Mouse (Mus musculus): ENCODE data around the gene Cdiptos.

The Cdiptos gene

GRCm38 (mm10) chr7:126975893-126975949 is 177 bp downstream of the Cdiptos start, which contains the start of gene Cdipt:
TSS of gene Cdipt (plus strand) at chr7:126975914.
- no peak for DNase-seq (ENCODE audit: low read depth, low spot score)

DNA sequence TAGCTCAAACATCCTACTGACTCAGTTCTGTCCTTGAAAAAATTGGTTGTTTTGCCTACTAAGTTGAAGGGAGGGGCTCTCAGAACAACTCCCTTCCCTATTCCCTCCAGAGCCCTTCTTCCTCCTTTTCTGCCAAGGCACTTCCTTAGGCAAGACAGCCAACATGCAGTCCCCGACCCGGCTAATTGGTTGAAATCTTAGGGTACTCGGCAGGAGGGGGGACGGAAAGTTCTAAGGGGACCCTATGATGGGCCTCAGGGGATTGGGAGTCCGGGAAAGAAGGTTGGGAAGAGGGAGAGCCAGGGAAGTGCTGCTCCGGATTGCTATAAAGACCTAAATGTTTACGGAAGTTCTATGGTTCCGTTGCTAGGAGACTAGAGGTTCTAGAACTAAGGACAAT is 405 bp downstream of the Cdiptos start:
- DNase-seq (ENCODE audit: low read depth, low spot score): no peak

- DNase-seq (ENCODE audit: low read depth, low spot score): no peak
Measured at GRCm38 (mm10) chr7:126967361-126967760, 8.5 kb downstream of the Cdiptos start.

DNA sequence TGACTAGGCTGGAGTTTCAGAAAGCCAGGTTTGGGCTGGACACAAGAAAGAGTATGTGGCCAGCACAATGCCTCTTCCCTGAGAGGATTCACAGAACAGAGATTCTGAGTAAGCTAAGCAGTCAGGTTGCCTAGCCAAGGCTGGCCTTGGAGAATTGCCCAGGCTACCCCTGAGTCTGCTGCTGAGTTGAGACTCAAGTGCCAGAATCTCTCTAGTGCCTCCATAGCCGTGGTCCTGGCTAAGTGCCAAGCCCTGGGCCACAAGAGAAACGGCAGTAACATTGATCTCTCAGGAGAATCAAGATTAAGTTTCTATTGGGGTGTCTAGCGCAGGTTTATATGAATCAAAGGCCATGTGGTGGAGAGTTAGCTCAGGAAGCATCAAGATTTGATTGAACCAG is 10.3 kb downstream of the Cdiptos start:
- DNase-seq (ENCODE audit: low read depth, low spot score): no peak

DNA sequence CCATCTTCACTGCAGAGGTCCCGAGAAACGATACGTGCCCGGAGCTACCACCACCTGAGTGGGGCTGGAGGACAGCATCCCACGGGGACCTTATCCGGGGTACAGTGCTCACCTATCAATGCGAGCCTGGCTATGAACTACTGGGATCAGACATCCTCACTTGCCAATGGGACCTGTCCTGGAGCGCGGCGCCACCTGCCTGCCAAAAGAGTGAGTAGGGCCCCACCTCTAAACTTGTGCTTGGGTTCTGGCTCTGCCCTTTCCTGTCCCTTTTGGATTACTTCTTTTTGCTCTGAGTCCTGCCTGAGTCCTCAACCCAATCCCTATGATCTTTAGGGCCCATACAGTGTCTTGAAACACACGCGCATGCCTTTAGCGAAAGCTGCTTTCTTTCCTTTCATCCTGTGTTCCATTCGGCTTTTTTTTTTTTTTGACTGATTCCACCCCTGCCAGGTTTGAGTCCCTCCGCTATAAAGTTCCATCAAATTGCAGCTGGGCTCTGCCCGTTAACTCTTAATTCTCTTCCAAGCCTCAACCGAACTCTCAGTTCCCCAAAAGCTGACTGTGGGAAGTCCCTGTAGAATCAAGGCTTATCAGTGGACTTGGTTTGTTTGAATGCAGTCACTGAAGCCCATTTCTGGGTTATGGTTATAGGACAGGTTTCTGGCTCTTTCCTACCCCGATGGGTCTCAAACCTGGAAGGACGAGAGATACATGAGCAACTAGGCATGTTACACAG is 12.2 kb downstream of the Cdiptos start:
- peak; percentile 62 for DNase-seq (ENCODE audit: low read depth, low spot score)

DNA sequence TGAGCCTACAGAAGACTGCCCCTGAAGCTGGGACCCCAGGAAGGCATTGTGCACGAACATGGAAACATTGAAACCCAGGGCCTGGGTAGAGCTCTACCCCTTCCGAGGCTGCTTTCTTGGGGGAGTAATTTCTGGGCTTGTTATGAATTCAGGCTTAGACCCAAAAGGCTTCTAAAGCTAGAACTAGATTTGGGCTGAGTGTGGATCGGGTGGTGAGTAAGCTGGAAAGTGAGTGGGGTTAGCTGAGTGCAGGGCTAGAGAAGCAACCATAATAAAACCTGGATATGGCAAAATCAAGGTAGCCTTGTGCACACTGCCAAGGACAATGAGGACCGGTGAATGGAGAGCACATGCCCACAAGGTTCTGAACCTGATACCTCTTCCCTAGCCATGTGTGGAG is 13.9 kb downstream of the Cdiptos start:
- DNase-seq (ENCODE audit: low read depth, low spot score): no peak

- no peak for DNase-seq (ENCODE audit: low read depth, low spot score)
Measured at GRCm38 (mm10) chr7:126961095-126961494, 14.8 kb downstream of the Cdiptos start.

DNA sequence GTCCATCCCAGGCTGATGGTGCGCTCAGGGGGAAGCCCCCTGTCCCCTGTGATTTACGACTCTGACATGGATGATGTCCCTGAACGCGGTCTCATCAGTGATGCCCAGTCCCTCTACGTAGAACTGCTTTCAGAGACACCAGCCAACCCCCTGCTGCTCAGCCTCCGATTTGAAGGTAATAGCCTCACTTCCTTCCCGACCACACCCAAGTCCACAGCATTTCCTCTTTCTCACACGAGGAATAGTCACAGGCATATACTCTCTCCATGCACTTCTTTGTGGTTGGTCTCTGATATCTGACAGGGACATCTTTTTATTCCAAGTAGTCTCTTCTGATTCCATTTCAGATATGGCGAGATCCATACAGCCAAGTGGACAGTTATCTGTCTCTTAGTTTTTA is 16.1 kb downstream of the Cdiptos start:
- DNase-seq (ENCODE audit: low read depth, low spot score): peak; percentile 16

GRCm38 (mm10) chr7:126955125-126955524 is 20.8 kb downstream of the Cdiptos start:
- DNase-seq (ENCODE audit: low read depth, low spot score): no peak

DNA sequence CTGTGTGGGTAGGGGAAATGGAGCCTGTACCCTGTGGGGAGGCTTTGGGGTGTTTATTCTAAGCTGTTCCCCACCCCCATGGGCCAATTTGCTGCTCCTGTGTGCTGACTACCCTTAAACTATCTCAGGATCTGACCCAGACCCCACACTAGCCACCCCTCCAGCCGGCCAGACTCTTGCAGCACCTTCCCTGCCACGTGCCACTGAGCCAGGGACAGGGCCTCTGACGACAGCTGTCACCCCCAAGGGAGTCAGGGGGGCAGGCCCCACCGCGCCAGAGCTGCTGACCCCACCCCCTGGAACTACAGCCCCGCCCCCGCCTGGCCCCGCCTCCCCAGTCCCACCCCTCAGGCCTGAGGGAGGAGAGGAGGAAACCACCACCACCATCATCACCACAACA is 23.3 kb downstream of the Cdiptos start:
- peak; percentile 16 for DNase-seq (ENCODE audit: low read depth, low spot score)

DNA sequence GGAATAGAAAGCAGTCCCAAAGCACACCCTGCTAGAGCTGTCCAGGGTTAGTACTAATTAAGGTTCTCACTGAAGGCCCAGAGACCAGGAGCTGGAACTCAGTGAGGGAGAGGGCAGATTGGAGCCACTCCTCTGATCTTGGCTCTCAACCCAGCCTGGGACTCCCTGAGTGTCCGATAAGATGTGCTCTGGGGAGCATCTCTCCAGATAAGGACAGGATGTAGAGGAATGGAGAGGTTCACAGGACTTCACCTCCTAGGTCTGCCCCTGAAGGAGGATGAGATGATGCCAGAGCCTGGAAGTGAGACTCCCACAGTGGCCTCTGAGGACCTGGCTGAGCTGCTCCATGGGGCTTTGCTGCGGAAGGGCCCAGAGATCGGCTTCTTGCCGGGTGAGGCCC is 24.2 kb downstream of the Cdiptos start:
- no peak for DNase-seq (ENCODE audit: low read depth, low spot score)

- DNase-seq (ENCODE audit: low read depth, low spot score): no peak
Measured at GRCm38 (mm10) chr7:126950647-126951615, 25.0 kb downstream of the Cdiptos start.

DNA sequence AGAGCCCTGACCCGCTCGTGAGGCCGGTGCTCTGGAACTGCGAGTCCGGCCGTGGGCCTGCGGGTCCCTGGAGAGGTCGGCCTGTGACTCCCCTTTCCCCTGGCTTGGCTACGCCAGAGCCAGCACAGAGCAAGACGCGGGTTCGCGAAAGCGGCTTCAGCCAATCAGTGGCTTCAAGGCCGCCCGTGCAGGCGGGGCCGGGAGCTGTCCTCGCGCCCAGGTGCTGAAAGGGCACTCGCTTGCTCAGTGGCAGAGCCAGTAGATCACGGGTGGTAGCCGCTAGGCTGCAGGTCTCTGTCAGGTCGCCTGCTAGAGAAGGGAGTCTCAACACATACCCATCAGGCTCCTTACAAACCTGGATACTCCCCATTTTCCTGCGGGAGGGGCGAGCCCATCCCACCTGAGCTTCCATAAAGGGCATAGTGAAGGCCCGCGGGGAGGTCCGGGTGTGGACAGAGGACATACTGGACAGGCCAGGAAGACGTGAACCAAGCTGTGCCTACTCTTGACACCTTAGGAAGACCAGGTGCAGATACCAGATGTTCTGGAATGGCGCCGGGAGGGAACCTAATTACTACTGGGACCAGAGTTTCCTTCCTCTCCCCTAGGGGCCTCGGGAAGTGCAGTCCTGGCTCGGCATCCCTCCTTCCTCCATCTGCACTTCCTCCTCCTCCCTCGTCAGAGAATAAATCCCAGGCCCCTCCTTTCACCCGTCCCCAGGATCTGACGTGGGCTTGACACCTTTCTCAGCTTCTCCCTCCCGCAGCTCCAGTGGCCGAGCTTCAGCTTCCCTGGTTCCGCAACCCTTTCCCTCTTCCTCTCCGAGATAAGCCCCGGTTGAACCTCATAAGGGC is 25.9 kb downstream of the Cdiptos start, which contains the start of gene Sez6l2:
TSS of gene Sez6l2 (plus strand) at position 771 of the 854 bp plus-strand sequence.
- peak; percentile 91 for DNase-seq (ENCODE audit: low read depth, low spot score)

DNA sequence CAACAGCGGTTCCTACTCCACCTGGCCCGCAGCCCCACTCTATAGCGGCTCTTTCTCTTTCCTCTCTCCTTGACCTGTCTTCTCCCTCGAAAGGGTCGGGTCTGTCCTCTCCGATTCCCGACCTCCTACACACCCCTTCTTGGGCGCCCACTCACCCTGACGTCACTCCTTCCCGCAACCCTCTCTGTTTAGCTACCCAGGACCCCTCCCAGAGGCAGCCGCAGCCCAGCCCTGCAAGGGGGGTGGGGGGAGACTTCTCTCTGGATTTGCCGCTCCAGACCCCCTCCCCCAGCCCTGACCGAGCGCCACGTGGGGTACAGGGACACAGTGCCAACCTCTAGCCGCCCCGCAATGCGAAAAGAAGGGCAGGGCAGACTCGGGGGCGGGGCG is 26.5 kb downstream of the Cdiptos start, which contains the start of gene Asphd1:
TSS of gene Asphd1 (minus strand) at position 180 of the 390 bp plus-strand sequence.
- no peak for DNase-seq (ENCODE audit: low read depth, low spot score)

DNA sequence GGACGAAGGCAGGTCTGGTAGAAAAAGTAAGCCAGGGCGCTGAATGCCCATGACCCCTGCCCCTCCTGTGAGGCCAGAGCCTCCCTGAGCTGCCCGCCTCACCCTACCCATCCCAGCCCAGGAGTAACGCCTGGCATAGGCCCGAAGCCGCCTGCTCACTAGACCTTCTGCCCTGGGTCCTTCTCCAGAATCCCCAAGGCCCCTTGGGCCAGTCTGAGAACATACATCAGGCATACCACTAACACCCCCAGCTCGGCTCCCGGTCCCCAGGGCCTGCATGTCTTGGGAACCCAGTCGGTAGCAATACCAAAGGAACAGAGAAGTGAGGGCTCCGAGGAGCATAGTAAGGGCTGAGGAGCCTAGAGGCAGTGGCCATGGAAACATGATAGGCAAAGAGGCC is 27.3 kb downstream of the Cdiptos start:
- DNase-seq (ENCODE audit: low read depth, low spot score): no peak

DNA sequence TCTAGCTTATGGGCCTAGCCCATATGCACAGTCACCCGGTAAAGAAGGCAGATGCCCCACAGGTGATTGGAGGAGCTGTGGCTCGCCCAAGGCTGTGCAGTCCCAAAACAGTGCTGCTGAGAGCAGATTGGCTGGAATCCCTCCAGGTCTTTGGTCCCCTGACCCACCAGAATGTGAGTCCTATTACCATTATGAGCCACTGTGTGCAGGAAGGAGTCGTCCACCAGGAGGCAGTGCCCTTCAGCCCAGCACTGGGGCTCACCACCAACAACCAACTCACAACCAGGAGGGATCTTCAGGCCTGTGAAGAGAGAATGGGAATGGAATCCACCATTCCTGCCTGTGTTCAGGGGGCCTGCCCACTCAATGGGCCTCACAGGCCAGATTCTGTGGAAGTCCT is 29.4 kb downstream of the Cdiptos start:
- peak; percentile 71 for DNase-seq (ENCODE audit: low read depth, low spot score)

- DNase-seq (ENCODE audit: low read depth, low spot score): peak; percentile 30
Measured at GRCm38 (mm10) chr7:126941801-126942200, 34.1 kb downstream of the Cdiptos start.

- peak; percentile 25 for DNase-seq (ENCODE audit: low read depth, low spot score)
Measured at GRCm38 (mm10) chr7:126941171-126941570, 34.7 kb downstream of the Cdiptos start.

DNA sequence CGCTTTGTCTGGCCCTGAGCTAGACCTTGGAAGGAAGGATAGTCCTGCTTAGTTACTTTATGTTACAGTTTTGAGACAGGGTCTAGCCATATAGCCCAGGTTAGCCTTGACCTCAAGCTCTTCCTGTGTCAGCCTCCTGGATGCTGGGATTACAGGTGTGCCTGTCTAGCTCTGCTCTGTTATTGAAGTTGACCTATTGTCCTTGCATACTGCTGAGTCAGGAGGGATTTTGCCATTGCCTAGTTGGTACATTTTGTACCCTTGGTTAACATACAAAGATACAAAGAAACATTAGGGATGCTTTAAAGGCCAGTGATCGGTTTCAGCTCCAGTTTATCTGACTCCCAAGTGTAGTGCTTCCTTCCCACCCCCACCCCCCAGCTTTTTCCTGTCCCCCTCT is 43.2 kb downstream of the Cdiptos start:
- no peak for DNase-seq (ENCODE audit: low read depth, low spot score)

DNA sequence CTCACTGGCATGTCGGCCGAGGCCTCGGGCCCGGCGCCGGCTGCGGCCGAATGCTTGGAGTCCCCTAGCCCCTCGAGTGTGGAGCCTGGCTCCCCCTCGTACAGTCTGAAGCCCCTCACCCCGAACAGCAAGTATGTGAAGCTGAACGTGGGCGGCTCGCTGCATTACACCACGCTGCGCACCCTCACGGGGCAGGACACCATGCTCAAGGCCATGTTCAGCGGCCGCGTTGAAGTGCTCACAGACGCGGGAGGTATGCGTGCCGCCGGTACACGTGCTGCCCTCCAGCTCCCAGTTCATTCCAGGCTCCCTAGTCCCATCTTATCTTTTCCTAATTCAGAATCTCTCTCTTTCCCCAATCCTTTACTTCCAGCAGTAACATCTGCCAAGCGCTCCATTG is 46.9 kb downstream of the Cdiptos start:
- DNase-seq (ENCODE audit: low read depth, low spot score): peak; percentile 56

DNA sequence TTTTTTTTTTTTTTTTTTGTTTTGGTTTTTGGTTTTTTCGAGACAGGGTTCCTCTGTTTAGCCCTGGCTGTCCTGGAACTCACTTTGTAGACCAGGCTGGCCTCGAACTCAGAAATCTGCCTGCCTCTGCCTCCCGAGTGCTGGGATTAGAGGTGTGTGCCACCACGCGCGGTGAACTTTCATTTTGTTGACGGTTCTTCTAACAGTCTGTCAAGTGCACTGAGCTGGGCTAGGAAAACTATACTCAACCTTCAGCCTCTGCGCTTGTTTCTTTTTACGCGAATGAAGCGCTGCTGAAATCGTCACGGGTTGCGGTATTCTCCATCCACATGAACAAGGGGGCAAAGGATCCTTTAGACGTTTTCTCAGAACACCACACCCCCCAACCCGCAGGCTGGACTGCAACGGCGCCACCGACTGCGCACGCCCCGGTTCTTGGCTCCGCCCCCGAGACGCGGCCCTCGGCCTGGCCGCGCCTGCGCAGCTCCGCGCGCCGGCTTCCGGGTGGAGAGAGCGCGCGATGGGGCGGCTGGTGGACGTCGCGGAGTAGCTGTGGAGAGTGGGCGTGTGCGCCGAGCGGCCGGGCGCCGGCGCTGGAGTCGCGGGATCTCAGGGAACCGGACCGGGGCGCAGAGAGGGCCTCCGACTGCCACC is 47.4 kb downstream of the Cdiptos start, which contains the start of gene Kctd13:
TSS of gene Kctd13 (plus strand) at position 496 of the 654 bp plus-strand sequence.
- peak; percentile 90 for DNase-seq (ENCODE audit: low read depth, low spot score)

GRCm38 (mm10) chr7:126926299-126926698 is 49.6 kb downstream of the Cdiptos start:
- no peak for DNase-seq (ENCODE audit: low read depth, low spot score)
